Comparison of ENCODE assay signal across 10 mouse cellular contexts in the genomic region with DNA sequence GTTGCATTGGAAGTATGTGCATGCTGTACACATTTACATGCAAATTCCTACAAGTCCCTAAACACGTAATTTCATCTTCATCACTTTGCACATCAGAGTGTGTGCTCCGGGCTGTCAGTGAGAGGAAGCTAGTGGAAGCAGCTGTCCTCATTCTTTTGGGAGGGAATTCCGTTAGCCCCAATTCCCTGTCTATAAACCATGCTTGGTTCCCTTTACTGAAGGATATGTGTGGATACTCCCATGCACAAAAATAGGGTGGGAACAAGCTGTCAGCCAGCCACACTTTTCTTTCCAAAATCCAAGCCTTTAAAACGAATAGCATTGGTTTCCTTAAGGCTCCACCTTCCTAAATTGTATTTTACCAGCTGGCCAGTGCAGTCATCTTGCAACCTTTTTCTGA. TPM values are rescaled to one million over a fixed set of nuclear protein-coding genes. Genes with fewer than 3 reads are reported as not detected.
DNase-seq lines count a peak whose midpoint lies in the region; ATAC-seq and TF ChIP-seq lines count a peak whose summit lies in the region.
"Had no signal": no experiment of that assay in that cellular context is flagged by ENCODE, and none has a peak within 500 bp of the region (broad histone marks: within the 10 kb centered on the region; RNA-seq: fewer than 3 reads in every experiment).

No protein-coding gene starts in this region.

- WGBS in embryonic facial prominence, embryonic 15.5 days: 8% methylated on average over 4 of the region's 4 CpGs
- WGBS in hindbrain, embryonic 13.5 days: 29% methylated on average over 4 of the region's 4 CpGs
- 14% methylated on average over 4 of the region's 4 CpGs for WGBS in midbrain, embryonic 15.5 days
- WGBS in heart, embryonic 11.5 days (ENCODE audit: insufficient replicate concordance): 38% methylated on average over 4 of the region's 4 CpGs
- WGBS in intestine, embryonic 16.5 days: 24% methylated on average over 4 of the region's 4 CpGs

- H3K27ac ChIP-seq in layer of hippocampus, adult 2 months: peak overlapping the region; percentile 73; the same call in 1 of the 2 replicates
- H3K27ac ChIP-seq in embryonic facial prominence, embryonic 15.5 days (replicated peaks): 0 out of 2 replicates have a peak overlapping the region, but pooled peaks have one; percentile 44
- H3K27ac ChIP-seq in hindbrain, embryonic 13.5 days: peak overlapping the region; percentile 93
- H3K27ac ChIP-seq in midbrain, embryonic 15.5 days: peak overlapping the region; percentile 94
- H3K27ac ChIP-seq in heart, embryonic 11.5 days (ENCODE audit: low read depth, low read length): no peak overlapping the region
- no peak overlapping the region for H3K27ac ChIP-seq in intestine, embryonic 16.5 days (ENCODE audit: low read length)
- H3K27ac ChIP-seq: heart, embryonic 15.5 days; liver, embryonic 14.5 days had no signal

- no peaks in the 10 kb centered on the region for H3K9me3 ChIP-seq in embryonic facial prominence, embryonic 15.5 days (replicated peaks)
- H3K9me3 ChIP-seq in hindbrain, embryonic 13.5 days: no peaks in the 10 kb centered on the region
- no peaks in the 10 kb centered on the region for H3K9me3 ChIP-seq in midbrain, embryonic 15.5 days
- no peaks in the 10 kb centered on the region for H3K9me3 ChIP-seq in heart, embryonic 11.5 days (replicated peaks; ENCODE audit: control insufficient read depth, low read length)
- H3K9me3 ChIP-seq in intestine, embryonic 16.5 days (ENCODE audit: control insufficient read depth, low read length): no peaks in the 10 kb centered on the region
- H3K9me3 ChIP-seq: heart, embryonic 15.5 days had no signal

- no peak for DNase-seq in layer of hippocampus, adult 2 months (ENCODE audit: low spot score in 2 of 2)
- no peak for DNase-seq in layer of hippocampus, postnatal 10 days (ENCODE audit: low spot score in 2 of 2)
- DNase-seq in urinary bladder, postnatal 25 days (ENCODE audit: low spot score): no peak

- H3K4me1 ChIP-seq in embryonic facial prominence, embryonic 15.5 days: peaks cover 38% of the 10 kb centered on the region
- H3K4me1 ChIP-seq in hindbrain, embryonic 13.5 days (replicated peaks): peaks cover 40% of the 10 kb centered on the region
- peaks cover 26% of the 10 kb centered on the region for H3K4me1 ChIP-seq in midbrain, embryonic 15.5 days
- H3K4me1 ChIP-seq in heart, embryonic 11.5 days (ENCODE audit: control insufficient read depth, insufficient read depth, low read length): no peaks in the 10 kb centered on the region
- peaks cover 19% of the 10 kb centered on the region for H3K4me1 ChIP-seq in intestine, embryonic 16.5 days (ENCODE audit: control insufficient read depth, insufficient read depth, low read length)

- no peak for TF ChIP-seq CTCF in layer of hippocampus, adult 2 months (conservative IDR thresholded peaks at IDR 0.05)

- H3K9ac ChIP-seq in embryonic facial prominence, embryonic 15.5 days: no peak overlapping the region
- peak overlapping the region; percentile 78 for H3K9ac ChIP-seq in hindbrain, embryonic 13.5 days
- peak overlapping the region; percentile 81 for H3K9ac ChIP-seq in midbrain, embryonic 15.5 days
- H3K9ac ChIP-seq in heart, embryonic 11.5 days (ENCODE audit: low read depth, low read length): no peak overlapping the region
- no peak overlapping the region for H3K9ac ChIP-seq in intestine, embryonic 16.5 days (ENCODE audit: low read depth, low read length)
- H3K9ac ChIP-seq: heart, embryonic 15.5 days; liver, embryonic 14.5 days had no signal

- H3K27me3 ChIP-seq in embryonic facial prominence, embryonic 15.5 days: no peaks in the 10 kb centered on the region
- no peaks in the 10 kb centered on the region for H3K27me3 ChIP-seq in hindbrain, embryonic 13.5 days
- no peaks in the 10 kb centered on the region for H3K27me3 ChIP-seq in midbrain, embryonic 15.5 days (replicated peaks)
- H3K27me3 ChIP-seq in heart, embryonic 11.5 days (ENCODE audit: control insufficient read depth, insufficient read depth, low read length): no peaks in the 10 kb centered on the region
- no peaks in the 10 kb centered on the region for H3K27me3 ChIP-seq in intestine, embryonic 16.5 days (replicated peaks; ENCODE audit: control insufficient read depth, insufficient read depth, low read length)
- H3K27me3 ChIP-seq: heart, embryonic 15.5 days had no signal

- H3K36me3 ChIP-seq in embryonic facial prominence, embryonic 15.5 days: no peaks in the 10 kb centered on the region
- no peaks in the 10 kb centered on the region for H3K36me3 ChIP-seq in hindbrain, embryonic 13.5 days
- H3K36me3 ChIP-seq in midbrain, embryonic 15.5 days (replicated peaks): no peaks in the 10 kb centered on the region
- H3K36me3 ChIP-seq in heart, embryonic 11.5 days (ENCODE audit: control insufficient read depth, insufficient read depth, low read length): no peaks in the 10 kb centered on the region
- no peaks in the 10 kb centered on the region for H3K36me3 ChIP-seq in intestine, embryonic 16.5 days (ENCODE audit: control insufficient read depth, insufficient read depth, low read length)
- H3K36me3 ChIP-seq: heart, embryonic 15.5 days had no signal

- ATAC-seq in embryonic facial prominence, embryonic 15.5 days (ENCODE audit: insufficient number of reproducible peaks, low FRiP score, low TSS enrichment, low read depth): no peak; the same call in 1 of the 2 replicates
- no peak for ATAC-seq in hindbrain, embryonic 13.5 days (ENCODE audit: low FRiP score)
- no peak; the same call in 1 of the 2 replicates for ATAC-seq in midbrain, embryonic 15.5 days (replicated peaks)
- ATAC-seq in heart, embryonic 11.5 days (replicated peaks; ENCODE audit: insufficient number of reproducible peaks, low FRiP score, low TSS enrichment): no peak
- no peak for ATAC-seq in intestine, embryonic 16.5 days

- H3K4me3 ChIP-seq in layer of hippocampus, adult 2 months: peak overlapping the region; percentile 60
- peak overlapping the region; percentile 45 for H3K4me3 ChIP-seq in embryonic facial prominence, embryonic 15.5 days (replicated peaks)
- peak overlapping the region; percentile 66 for H3K4me3 ChIP-seq in hindbrain, embryonic 13.5 days
- peak overlapping the region; percentile 82 for H3K4me3 ChIP-seq in midbrain, embryonic 15.5 days
- no peak overlapping the region for H3K4me3 ChIP-seq in heart, embryonic 11.5 days (ENCODE audit: low read depth, low read length)
- H3K4me3 ChIP-seq in intestine, embryonic 16.5 days (ENCODE audit: low read length): no peak overlapping the region

- H3K4me2 ChIP-seq in embryonic facial prominence, embryonic 15.5 days (replicated peaks): peak overlapping the region; percentile 58
- peak overlapping the region; percentile 64 for H3K4me2 ChIP-seq in hindbrain, embryonic 13.5 days
- peak overlapping the region; percentile 48 for H3K4me2 ChIP-seq in midbrain, embryonic 15.5 days
- H3K4me2 ChIP-seq in heart, embryonic 11.5 days: no peak overlapping the region
- no peak overlapping the region; the same call in 1 of the 2 replicates for H3K4me2 ChIP-seq in intestine, embryonic 16.5 days (ENCODE audit: low read depth, low read length)

RNA-seq across cellular contexts. Expression of a gene that starts 2.1 kb away (rescaled TPM):
- 100 to 1,000 TPM; 198 to 210 TPM for total RNA-seq in layer of hippocampus, adult 2 months (2021)
- 100 to 1,000 TPM; 909 to 966 TPM for total RNA-seq in layer of hippocampus, postnatal 10 days (2021)
- 111 and 116 TPM in 2 replicates for polyA plus RNA-seq in embryonic facial prominence, embryonic 15.5 days (2015; fragmentation: Nextera tagmentation; extraction: Ambion mirVana)
- 994 and 1,047 TPM in 2 replicates for polyA plus RNA-seq in hindbrain, embryonic 13.5 days (2015; fragmentation: Nextera tagmentation; extraction: Ambion mirVana)
- polyA plus RNA-seq in midbrain, embryonic 15.5 days (2015; fragmentation: Nextera tagmentation; extraction: Ambion mirVana): 1,472 and 1,557 TPM in 2 replicates
- polyA plus RNA-seq in heart, embryonic 11.5 days (2014; fragmentation: Nextera tagmentation; extraction: Ambion mirVana): 24.5 and 25.3 TPM in 2 replicates
- polyA plus RNA-seq in intestine, embryonic 16.5 days (2015; fragmentation: Nextera tagmentation; extraction: Ambion mirVana): 49.2 and 55.5 TPM in 2 replicates

Comparison
In these comparisons a context has a peak if more than half of its experiments do, and no peak if none do; other contexts are left out.
1. H3K27ac ChIP-seq: peak in layer of hippocampus, adult 2 months (single experiment), embryonic facial prominence, embryonic 15.5 days (single experiment), hindbrain, embryonic 13.5 days (single experiment) and midbrain, embryonic 15.5 days (single experiment); none in heart, embryonic 11.5 days (single experiment) and intestine, embryonic 16.5 days (single experiment).
2. H3K4me3 ChIP-seq: peak in layer of hippocampus, adult 2 months (single experiment), embryonic facial prominence, embryonic 15.5 days (single experiment), hindbrain, embryonic 13.5 days (single experiment) and midbrain, embryonic 15.5 days (single experiment); none in heart, embryonic 11.5 days (single experiment) and intestine, embryonic 16.5 days (single experiment).
3. H3K4me2 ChIP-seq: peak in embryonic facial prominence, embryonic 15.5 days (single experiment), hindbrain, embryonic 13.5 days (single experiment) and midbrain, embryonic 15.5 days (single experiment); none in heart, embryonic 11.5 days (single experiment) and intestine, embryonic 16.5 days (single experiment).
4. H3K9ac ChIP-seq: peak in hindbrain, embryonic 13.5 days (single experiment) and midbrain, embryonic 15.5 days (single experiment); none in embryonic facial prominence, embryonic 15.5 days (single experiment), heart, embryonic 11.5 days (single experiment) and intestine, embryonic 16.5 days (single experiment).